16 mouse cellular contexts compared by ENCODE assay signal in the genomic region with DNA sequence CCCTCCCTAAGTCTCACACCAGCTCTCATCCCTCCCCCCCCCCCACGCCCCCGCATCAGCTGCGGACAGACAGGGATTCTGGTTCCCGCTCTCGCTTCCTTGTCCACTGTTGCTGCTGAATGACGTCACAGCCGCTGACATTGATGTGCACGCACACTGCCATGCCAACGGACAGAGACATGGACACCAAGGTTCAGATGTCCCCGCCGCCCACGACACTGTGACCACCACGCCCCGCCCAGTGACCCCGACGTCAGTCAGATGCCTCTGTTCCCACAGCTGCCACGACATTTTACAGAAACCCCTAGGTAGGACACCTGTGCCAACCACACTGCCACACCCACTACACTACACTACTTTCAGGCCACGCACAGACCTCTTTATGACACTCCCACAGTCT.
DNase-seq lines count a peak whose midpoint lies in the region; ATAC-seq and TF ChIP-seq lines count a peak whose summit lies in the region.
"Had no signal": no experiment of that assay in that cellular context is flagged by ENCODE, and none has a peak within 500 bp of the region (broad histone marks: within the 10 kb centered on the region; RNA-seq: fewer than 3 reads in every experiment).

No protein-coding gene starts in this region.

- peak overlapping the region; percentile 38 for H3K4me2 ChIP-seq in heart, embryonic 12.5 days
- H3K4me2 ChIP-seq: embryonic facial prominence, embryonic 12.5 days; liver, embryonic 11.5 days had no signal

- no peaks in the 10 kb centered on the region for H3K27me3 ChIP-seq in heart, embryonic 12.5 days (replicated peaks)
- H3K27me3 ChIP-seq in testis, adult 2 months (ENCODE audit: control insufficient read depth, insufficient read depth, low read length): no peaks in the 10 kb centered on the region
- H3K27me3 ChIP-seq in midbrain, embryonic 10.5 days (ENCODE audit: low read depth, poor library complexity, severe bottlenecking): no peaks in the 10 kb centered on the region
- H3K27me3 ChIP-seq: embryonic facial prominence, embryonic 12.5 days; Patski had no signal

- no peak overlapping the region for H3K4me3 ChIP-seq in heart, embryonic 12.5 days
- peak overlapping the region; percentile 72 for H3K4me3 ChIP-seq in testis, adult 2 months (ENCODE audit: control insufficient read depth, low read depth, low read length)
- H3K4me3 ChIP-seq in midbrain, embryonic 10.5 days: 0 out of 2 replicates have a peak overlapping the region, but pooled peaks have one; percentile 11
- H3K4me3 ChIP-seq: embryonic facial prominence, embryonic 12.5 days had no signal

- no peaks in the 10 kb centered on the region for H3K4me1 ChIP-seq in heart, embryonic 12.5 days (replicated peaks)
- peaks cover 3% of the 10 kb centered on the region for H3K4me1 ChIP-seq in testis, adult 2 months (ENCODE audit: control insufficient read depth, insufficient read depth, low read length)
- H3K4me1 ChIP-seq in midbrain, embryonic 10.5 days: no peaks in the 10 kb centered on the region
- H3K4me1 ChIP-seq: embryonic facial prominence, embryonic 12.5 days had no signal

- 46% methylated on average over 18 of the region's 18 CpGs for WGBS in heart, embryonic 12.5 days
- 61% methylated on average over 18 of the region's 18 CpGs for WGBS in midbrain, embryonic 10.5 days

- H3K9me3 ChIP-seq in heart, embryonic 12.5 days (replicated peaks): peaks cover 33% of the 10 kb centered on the region
- H3K9me3 ChIP-seq in midbrain, embryonic 10.5 days (replicated peaks): peaks cover 41% of the 10 kb centered on the region

- no peak for DNase-seq in heart, postnatal 14 days
- DNase-seq in testis, postnatal 14 days (ENCODE audit: low spot score): no peak
- DNase-seq in midbrain, embryonic 10.5 days (ENCODE audit: low spot score): peak; percentile 12
- DNase-seq in ovary, adult 18-20 months (ENCODE audit: low spot score): no peak
- DNase-seq in T-cell, adult 2 months (ENCODE audit: low spot score): no peak
- DNase-seq: adrenal gland, postnatal 25 days; cerebellum, adult 2 months; kidney, postnatal 10 days; layer of hippocampus, postnatal 36 days; lung, postnatal 14 days had no signal

- intact Hi-C loops in heart, postnatal 14 days (cut with DNase I): no loop called here

- TF ChIP-seq POLR2A in testis, adult 2 months (IDR thresholded peaks at IDR 0.05; ENCODE audit: control insufficient read depth, low read depth, low read length): peak; percentile 62; the same call in 1 of the 2 replicates

- H3K36me3 ChIP-seq in heart, embryonic 12.5 days: no peaks in the 10 kb centered on the region
- no peaks in the 10 kb centered on the region for H3K36me3 ChIP-seq in testis, adult 2 months (ENCODE audit: control insufficient read depth, insufficient read depth, low read length)
- no peaks in the 10 kb centered on the region for H3K36me3 ChIP-seq in midbrain, embryonic 10.5 days
- H3K36me3 ChIP-seq: embryonic facial prominence, embryonic 12.5 days had no signal

- no peak for ATAC-seq in heart, embryonic 12.5 days (ENCODE audit: insufficient number of reproducible peaks, low FRiP score)
- no peak for ATAC-seq in megakaryocyte progenitor cell, adult 5-6 weeks (replicated peaks; ENCODE audit: poor library complexity)
- ATAC-seq: Patski had no signal

- H3K27ac ChIP-seq in heart, embryonic 12.5 days (ENCODE audit: poor library complexity, severe bottlenecking): no peak overlapping the region
- no peak overlapping the region; the same call in 1 of the 2 replicates for H3K27ac ChIP-seq in testis, adult 2 months (ENCODE audit: control insufficient read depth, insufficient read depth, low read depth, low read length)
- H3K27ac ChIP-seq in midbrain, embryonic 10.5 days (replicated peaks): no peak overlapping the region
- H3K27ac ChIP-seq: embryonic facial prominence, embryonic 12.5 days had no signal

- TF ChIP-seq CTCF in testis, adult 2 months (IDR thresholded peaks at IDR 0.05; ENCODE audit: control insufficient read depth, insufficient read depth, insufficient replicate concordance, low read depth, low read length): no peak

- H3K9ac ChIP-seq in heart, embryonic 12.5 days: no peak overlapping the region
- H3K9ac ChIP-seq: embryonic facial prominence, embryonic 12.5 days had no signal
